Mouse (Mus musculus) layer of hippocampus, postnatal 36 days (tissue): Measurements from ENCODE around the gene Atp13a1. TPM values are rescaled to one million over a fixed set of nuclear protein-coding genes. Genes with fewer than 3 reads are reported as not detected.

ENCODE experiments used
- DNase-seq, 2 experiments: peaks; one replicate each; pipeline ENCODE4 v3.0.0; 2022
- total RNA-seq, 2 experiments: library from RNA; stranded (reverse); gene quantifications; 2 replicates each; pipeline ENCODE4 v1.2.3; 2021

The Atp13a1 gene
- total RNA-seq, 2 experiments from 2014 or later, result 40.3 to 40.6 TPM

GRCm38 (mm10) chr8:69849899-69850298 is 58.9 kb downstream of the Atp13a1 start:
- no peak for DNase-seq

- no peak for DNase-seq
Observed at GRCm38 (mm10) chr8:69850926-69851506, 60.1 kb downstream of the Atp13a1 start.

- DNase-seq, result no peak
Observed at GRCm38 (mm10) chr8:69853869-69854268, 62.9 kb downstream of the Atp13a1 start.

Other genes starting within 250 kb of the Atp13a1 start
- 10 to 100 TPM; 18.7 to 21.5 TPM for gene Zfp868, start 165.6 kb upstream of the Atp13a1 start, total RNA-seq
- 1 to 10 TPM; 4.9 to 5.6 TPM for gene Zfp964, start 136.7 kb upstream of the Atp13a1 start, total RNA-seq
- 10 to 100 TPM; 19.8 to 22.3 TPM for gene Zfp869, start 80.4 kb upstream of the Atp13a1 start, total RNA-seq
- gene Zfp963, start 41.2 kb upstream of the Atp13a1 start, total RNA-seq, result 1 to 10 TPM; 5.2 to 5.7 TPM
- gene Gm20422, start 16.3 kb upstream of the Atp13a1 start, total RNA-seq, result 1 to 10 TPM in 1 of 2 experiments, not detected in 1; 1.3 TPM
- gene Zfp866, start within 50 bp of the Atp13a1 start, total RNA-seq, result 10 to 100 TPM; 28.1 to 32.1 TPM
- gene Gmip, start 17.5 kb downstream of the Atp13a1 start, total RNA-seq, result 10 to 100 TPM; 12.0 to 17.3 TPM
- under 1 TPM; 0.60 to 0.68 TPM for gene Lpar2, start 31.3 kb downstream of the Atp13a1 start, total RNA-seq
- gene Pbx4, start 41.3 kb downstream of the Atp13a1 start, total RNA-seq, result 10 to 100 TPM; 15.6 to 19.0 TPM
- under 1 TPM; 0.86 to 0.92 TPM for gene Cilp2, start 96.5 kb downstream of the Atp13a1 start, total RNA-seq
- gene Tssk6, start 111.0 kb downstream of the Atp13a1 start, total RNA-seq, result under 1 TPM in 1 of 2 experiments, not detected in 1; 0.76 TPM
- gene Ndufa13, start 111.4 kb downstream of the Atp13a1 start, total RNA-seq, result 100 to 1,000 TPM; 154 to 159 TPM
- gene Yjefn3, start 111.5 kb downstream of the Atp13a1 start, total RNA-seq, result 10 to 100 TPM; 32.3 to 36.3 TPM
- 10 to 100 TPM; 31.4 to 33.4 TPM for gene Gatad2a, start 205.2 kb downstream of the Atp13a1 start, total RNA-seq